Mouse (Mus musculus) heart, postnatal 0 days (tissue): ENCODE results near the gene Dera. TPM values are rescaled to one million over a fixed set of nuclear protein-coding genes. Genes with fewer than 3 reads are reported as not detected.

Experiments used
- ATAC-seq: fragments of 200-750 bp; cut with Nextera tagmentation; 2 replicates; pipeline ENCODE4 v1.8.0; 2017; ENCODE audit warnings: low read depth, moderate number of reproducible peaks, moderate library complexity; ENCODE audit not compliant: insufficient read depth
- DNase-seq: peaks from one replicate; pipeline ENCODE4 v3.0.0-alpha.2; 2016; ENCODE audit warnings: low spot score
- H3K27ac ChIP-seq: fragments of 300-500 bp; sonication (generic); 2 replicates; pipeline ENCODE4 v1.5.1; 2014; ENCODE audit warnings: low read depth, mild to moderate bottlenecking
- H3K27me3 ChIP-seq: fragments of 300-500 bp; sonication (generic); 2 replicates; pipeline ENCODE4 v1.6.1; 2014; ENCODE audit warnings: low read length, mixed read lengths; ENCODE audit not compliant: control insufficient read depth, insufficient read depth
- H3K36me3 ChIP-seq: fragments of 300-500 bp; sonication (generic); replicated peaks from 2 replicates; pipeline ENCODE4 v1.6.1; 2014; ENCODE audit warnings: low read length, mixed read lengths; ENCODE audit not compliant: control insufficient read depth, insufficient read depth
- H3K4me1 ChIP-seq: fragments of 300-500 bp; sonication (generic); 2 replicates; pipeline ENCODE4 v1.6.1; 2014; ENCODE audit warnings: antibody characterized with exemption; ENCODE audit not compliant: control insufficient read depth, insufficient read depth
- H3K4me2 ChIP-seq: fragments of 300-500 bp; sonication (generic); 2 replicates; pipeline ENCODE4 v1.6.1; 2014; ENCODE audit warnings: low read depth, mild to moderate bottlenecking, low read length, moderate library complexity
- H3K4me3 ChIP-seq: fragments of 300-500 bp; sonication (generic); 2 replicates; pipeline ENCODE4 v1.5.1; 2014; ENCODE audit warnings: low read depth, low read length
- H3K9ac ChIP-seq: fragments of 300-500 bp; sonication (generic); replicated peaks from 2 replicates; pipeline ENCODE4 v1.6.1; 2014; ENCODE audit warnings: low read depth, low read length, mixed read lengths
- H3K9me3 ChIP-seq: fragments of 300-500 bp; sonication (generic); replicated peaks from 2 replicates; pipeline ENCODE4 v1.6.1; 2016; ENCODE audit warnings: low read length; ENCODE audit not compliant: control insufficient read depth
- CTCF ChIP-seq: IDR thresholded peaks from 2 replicates; pipeline ENCODE4 v1.5.1; 2016; ENCODE audit warnings: antibody characterized with exemption, control low read depth, low read depth
- EP300 ChIP-seq: IDR thresholded peaks from 2 replicates; pipeline ENCODE4 v1.6.1; 2016; ENCODE audit warnings: antibody characterized with exemption, low read depth
- WGBS: fragments of 180-500 bp; shearing (Covaris S2); extraction: QIAGEN DNeasy Blood & Tissue Kit; methylation state at CpG from one replicate; pipeline ENCODE4 v1.1.7; 2014; 5-methylcytosine and 5-hydroxymethylcytosine counted together
- polyA plus RNA-seq: library from polyadenylated mRNA; unstranded; fragments of >200 nt; fragmentation: Nextera tagmentation; extraction: Ambion mirVana; gene quantifications from 2 replicates; pipeline ENCODE4 v1.2.1, GENCODE M21; 2015
- total RNA-seq: library from RNA; depleted of rRNA; stranded (reverse); fragments of >200 nt; gene quantifications from 2 replicates; pipeline ENCODE4 v1.2.3, GENCODE M21; 2014; ENCODE audit warnings: low replicate concordance

Gene Dera
- total and polyA plus RNA-seq, 2 experiments from 2014 or later = 18.2 to 25.2 TPM

- WGBS = 82% methylated on average over 7 of the region's 7 CpGs
- no peak overlapping the region for H3K4me3 ChIP-seq
- no peak for DNase-seq
- no peaks in the 10 kb centered on the region for H3K9me3 ChIP-seq
- no peaks in the 10 kb centered on the region for H3K27me3 ChIP-seq
- no peak overlapping the region for H3K4me2 ChIP-seq
- H3K9ac ChIP-seq = no peak overlapping the region
- TF ChIP-seq CTCF = no peak
- TF ChIP-seq EP300 = no peak
- H3K36me3 ChIP-seq = no peaks in the 10 kb centered on the region
- no peak overlapping the region for H3K27ac ChIP-seq
- ATAC-seq = no peak
- no peaks in the 10 kb centered on the region for H3K4me1 ChIP-seq
These were observed 115.7 kb downstream of the Dera start for GRCm38 (mm10) chr6:137869903-137870580.

- Histone ChIP-seq H3K27me3 (no peaks in the 10 kb centered on the region), H3K27ac (no peak overlapping the region), H3K4me3 (no peak overlapping the region), H3K36me3 (no peaks in the 10 kb centered on the region), H3K4me1 (no peaks in the 10 kb centered on the region), H3K4me2 (no peak overlapping the region), H3K9ac (no peak overlapping the region), H3K9me3 (no peaks in the 10 kb centered on the region)
- DNase-seq (no peak), ATAC-seq (no peak)
- TF ChIP-seq EP300 (no peak), CTCF (no peak)
- WGBS = 81% methylated on average over 6 of the region's 6 CpGs
These were observed 116.3 kb downstream of the Dera start for GRCm38 (mm10) chr6:137870667-137871066.

DNA sequence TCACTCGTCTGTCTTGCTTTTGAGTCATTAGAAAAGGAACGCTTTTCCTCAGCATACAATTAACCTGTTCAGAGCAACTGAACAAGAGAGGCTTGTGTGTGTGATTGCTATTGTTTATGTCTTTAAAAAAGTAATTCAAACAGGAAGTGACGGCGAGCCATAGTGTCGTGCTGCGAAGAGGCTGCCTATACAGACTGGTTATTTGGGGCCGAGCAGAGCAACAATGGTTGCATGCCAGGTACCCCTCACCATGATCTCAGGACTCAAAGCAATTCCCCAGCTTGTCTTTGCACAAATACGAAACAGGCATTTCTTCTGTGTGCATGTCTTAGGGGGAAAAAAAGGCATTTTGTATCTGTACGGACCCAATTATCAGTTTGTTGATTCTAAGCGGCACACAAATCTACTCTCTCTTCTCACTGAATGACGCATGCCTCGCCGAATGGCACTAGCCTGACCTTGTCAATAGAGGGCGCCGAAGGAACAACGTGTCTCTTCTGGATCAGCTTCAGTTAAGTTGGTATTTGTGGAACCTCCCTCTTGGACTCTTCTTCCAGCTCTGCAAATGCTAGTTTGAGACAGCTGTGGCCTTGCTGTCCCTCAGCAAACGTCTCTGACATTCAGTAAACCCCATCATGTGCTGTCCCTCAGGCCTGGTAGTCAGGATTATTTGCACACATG is 117.8 kb downstream of the Dera start:
- Histone ChIP-seq H3K9ac (no peak overlapping the region), H3K36me3 (no peaks in the 10 kb centered on the region), H3K4me1 (no peaks in the 10 kb centered on the region), H3K4me2 (peak overlapping the region; percentile 47), H3K27me3 (no peaks in the 10 kb centered on the region), H3K27ac (no peak overlapping the region), H3K4me3 (no peak overlapping the region), H3K9me3 (no peaks in the 10 kb centered on the region)
- 31% methylated on average over 17 of the region's 17 CpGs for WGBS
- peak; percentile 30 for DNase-seq
- ATAC-seq = peak; percentile 58; the same call in 1 of the 2 replicates
- TF ChIP-seq EP300 (no peak), CTCF (peak; percentile 71)

DNA sequence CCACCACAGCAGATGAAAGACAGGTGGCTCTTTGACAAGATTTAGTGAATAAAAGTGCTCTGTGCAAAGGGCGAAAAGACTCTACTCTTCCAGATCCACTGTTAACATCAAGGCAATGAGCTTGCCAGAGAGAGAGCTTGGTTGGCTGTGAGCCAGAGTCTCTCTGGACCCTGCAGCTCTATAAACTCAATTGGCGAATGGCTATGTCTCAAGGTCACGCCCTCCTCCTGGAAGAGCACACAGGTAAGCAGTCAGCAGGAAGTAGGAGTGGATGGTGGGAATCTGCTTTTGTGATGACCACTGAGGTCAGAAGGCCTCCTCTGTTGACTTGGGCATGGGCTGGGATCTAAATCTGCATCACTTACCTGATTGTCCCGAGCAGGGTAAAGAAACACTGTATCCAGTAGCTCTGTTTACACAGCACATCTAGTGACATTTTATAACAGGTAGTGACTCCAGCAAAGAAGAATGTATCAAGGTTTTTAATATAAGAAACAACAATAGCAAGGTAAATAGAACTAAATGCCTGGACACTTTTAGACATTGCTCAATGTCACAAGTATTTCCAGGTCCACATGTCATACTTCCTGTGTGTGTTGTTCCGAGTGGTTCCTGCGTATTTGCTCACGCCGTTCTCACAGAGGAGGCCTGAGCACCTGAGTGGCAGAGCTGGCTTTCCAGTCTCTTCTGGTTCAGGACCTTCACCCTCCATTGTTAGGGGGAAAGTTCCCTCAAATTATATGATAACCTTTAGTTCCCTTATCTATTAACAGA is 120.3 kb downstream of the Dera start:
- Histone ChIP-seq H3K4me1 (no peaks in the 10 kb centered on the region), H3K9me3 (no peaks in the 10 kb centered on the region), H3K36me3 (no peaks in the 10 kb centered on the region), H3K4me3 (no peak overlapping the region), H3K27me3 (no peaks in the 10 kb centered on the region), H3K9ac (no peak overlapping the region), H3K27ac (no peak overlapping the region), H3K4me2 (no peak overlapping the region)
- WGBS = 61% methylated on average over 8 of the region's 8 CpGs
- ATAC-seq (no peak), DNase-seq (no peak)
- TF ChIP-seq EP300 (no peak), CTCF (no peak)

DNA sequence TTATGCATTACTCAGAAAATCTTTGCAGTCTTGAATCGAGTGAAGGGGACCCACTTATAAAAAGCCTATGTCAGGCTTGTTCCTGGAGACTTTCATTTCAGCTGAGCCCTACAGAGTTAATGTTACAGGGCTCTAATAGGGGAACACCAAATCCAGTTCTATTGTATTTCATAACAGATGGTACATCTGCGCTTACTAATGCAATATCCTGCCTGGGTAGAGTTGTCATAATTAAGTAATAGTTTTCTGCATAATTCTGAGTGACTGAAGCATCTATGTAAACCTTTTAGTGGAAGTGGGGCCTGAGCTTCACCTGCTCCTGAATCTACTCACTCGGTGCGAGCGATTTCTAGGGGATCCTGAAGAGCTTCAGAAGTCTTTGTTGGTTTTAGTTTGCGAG is 131.3 kb downstream of the Dera start:
- Histone ChIP-seq H3K27ac (no peak overlapping the region), H3K4me2 (no peak overlapping the region), H3K9me3 (no peaks in the 10 kb centered on the region), H3K4me1 (no peaks in the 10 kb centered on the region), H3K27me3 (no peaks in the 10 kb centered on the region), H3K4me3 (no peak overlapping the region), H3K9ac (no peak overlapping the region), H3K36me3 (no peaks in the 10 kb centered on the region)
- WGBS = 78% methylated on average over 6 of the region's 6 CpGs
- ATAC-seq (no peak), DNase-seq (no peak)
- TF ChIP-seq CTCF (no peak), EP300 (no peak)
